Mouse (Mus musculus) bone marrow, adult 2 months (tissue): Measurements from ENCODE around the gene Fndc8.

ENCODE experiments used
- CTCF ChIP-seq: fragments of 200-500 bp; IDR thresholded peaks from 2 replicates; pipeline ENCODE4 v1.5.1; 2011; ENCODE audit warnings: low read length, control low read depth; ENCODE audit not compliant: control insufficient read depth, insufficient read depth
- POLR2A ChIP-seq: fragments of 200-500 bp; IDR thresholded peaks from 2 replicates; pipeline ENCODE4 v1.6.1; 2011; ENCODE audit warnings: low read depth, mild to moderate bottlenecking, control low read depth, low read length, borderline replicate concordance; ENCODE audit not compliant: control insufficient read depth

DNA sequence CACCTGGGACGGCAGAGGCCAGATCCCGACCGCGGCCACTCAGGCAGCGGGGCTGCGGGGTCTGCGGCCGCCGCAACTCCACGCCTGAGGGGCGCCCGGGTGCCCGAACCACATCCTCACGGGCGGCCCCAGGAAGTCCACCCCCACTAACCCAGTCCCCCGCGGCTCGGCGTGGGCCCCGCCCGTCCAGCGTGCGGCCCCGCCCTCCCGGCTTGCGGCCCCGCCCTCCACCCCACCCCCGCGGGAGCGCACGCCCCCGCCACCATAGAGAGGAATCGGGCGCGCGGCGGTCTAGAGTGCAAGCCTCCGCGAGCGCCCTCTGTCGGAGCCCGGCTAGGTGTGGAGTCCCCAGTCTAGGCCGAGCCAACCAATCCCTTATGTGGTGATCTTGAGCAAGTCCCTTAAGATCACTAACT is 20.9 kb upstream of the Fndc8 start, which contains the start of gene Rffl:
- TF ChIP-seq CTCF: peak; percentile 82
- TF ChIP-seq POLR2A: peak; percentile 56; the same call in 1 of the 2 replicates
